Mouse (Mus musculus): ENCODE measurements around the gene Tacr2.

DNA sequence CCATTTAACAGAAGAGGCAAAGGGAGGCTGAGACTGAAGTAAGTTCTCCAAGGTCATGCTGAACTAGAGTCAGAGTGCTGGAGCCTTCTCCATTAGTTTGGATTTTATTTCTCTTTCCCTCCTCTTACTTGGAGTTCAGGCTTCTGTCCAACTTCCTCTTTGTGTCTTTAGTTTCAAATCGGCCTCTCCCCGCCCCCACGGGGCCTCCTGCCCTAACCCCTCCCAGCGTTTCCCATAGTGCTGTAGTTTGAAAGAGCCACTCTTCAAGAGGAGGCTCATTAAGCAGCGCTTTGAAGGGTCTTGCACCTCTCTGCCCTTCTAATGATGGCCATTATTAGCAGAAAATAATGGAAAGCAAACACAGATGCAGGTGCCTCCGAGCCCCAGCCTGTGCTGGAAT lies 59.2 kb downstream of the Tacr2 start:
- TF ChIP-seq CTCF (conservative IDR thresholded peaks at IDR 0.05; ENCODE audit: insufficient read depth, insufficient read length, low read depth, low read length): no peak
- TF ChIP-seq POLR2A (IDR thresholded peaks at IDR 0.05; ENCODE audit: low read depth, low read length): no peak
